Mouse (Mus musculus): ENCODE measurements around the gene Elmsan1. TPM values are rescaled to one million over a fixed set of nuclear protein-coding genes. Genes with fewer than 3 reads are reported as not detected.

The Elmsan1 gene
- 4.2 and 6.1 TPM in 2 replicates for polyA plus RNA-seq (2014; fragmentation: Nextera tagmentation; extraction: Ambion mirVana)

- DNase-seq (ENCODE audit: low spot score) (peak; percentile 84), ATAC-seq (ENCODE audit: low FRiP score) (peak; percentile 62)
- under 1% methylated on average over 80 of the region's 82 CpGs for WGBS
- H3K4me2 ChIP-seq (replicated peaks; ENCODE audit: low read depth, low read length): peak within 1 kb of the TSS; percentile 72
- peak within 1 kb of the TSS; percentile 65 for H3K9ac ChIP-seq (ENCODE audit: low read depth, low read length)
- peaks cover 8% of the 10 kb centered on the region for H3K4me1 ChIP-seq (replicated peaks; ENCODE audit: control insufficient read depth, insufficient read depth, low read length)
- H3K36me3 ChIP-seq (ENCODE audit: control insufficient read depth, insufficient read depth, low read length): no peaks in the 10 kb centered on the region
- H3K4me3 ChIP-seq (ENCODE audit: low read depth, low read length): peak within 1 kb of the TSS; percentile 55
- no peaks in the 10 kb centered on the region for H3K27me3 ChIP-seq (ENCODE audit: control insufficient read depth, insufficient read depth, low read length)
- peak within 1 kb of the TSS; percentile 61 for H3K27ac ChIP-seq (ENCODE audit: low read depth, low read length)
- no peaks in the 10 kb centered on the region for H3K9me3 ChIP-seq (ENCODE audit: control insufficient read depth, low read length)
Observed at GRCm38 (mm10) chr12:84218289-84219120, at the start of gene Elmsan1. TSS of gene Elmsan1 (minus strand) at chr12:84218881.

GRCm38 (mm10) chr12:84267264-84267663 lies 48.6 kb upstream of the Elmsan1 start:
- H3K4me1 ChIP-seq (replicated peaks; ENCODE audit: control insufficient read depth, insufficient read depth, low read length): no peaks in the 10 kb centered on the region
- H3K36me3 ChIP-seq (ENCODE audit: control insufficient read depth, insufficient read depth, low read length): no peaks in the 10 kb centered on the region
- no peaks in the 10 kb centered on the region for H3K9me3 ChIP-seq (ENCODE audit: control insufficient read depth, low read length)
- no peak overlapping the region for H3K9ac ChIP-seq (ENCODE audit: low read depth, low read length)
- H3K4me2 ChIP-seq (replicated peaks; ENCODE audit: low read depth, low read length): no peak overlapping the region
- no peak overlapping the region for H3K4me3 ChIP-seq (ENCODE audit: low read depth, low read length)
- H3K27me3 ChIP-seq (ENCODE audit: control insufficient read depth, insufficient read depth, low read length): no peaks in the 10 kb centered on the region
- no peak for ATAC-seq (ENCODE audit: low FRiP score)
- DNase-seq (ENCODE audit: low spot score): no peak
- no peak overlapping the region for H3K27ac ChIP-seq (ENCODE audit: low read depth, low read length)
- WGBS: 63% methylated on average over 2 of the region's 2 CpGs

- H3K9ac ChIP-seq (ENCODE audit: low read depth, low read length): no peak overlapping the region
- no peaks in the 10 kb centered on the region for H3K9me3 ChIP-seq (ENCODE audit: control insufficient read depth, low read length)
- no peaks in the 10 kb centered on the region for H3K36me3 ChIP-seq (ENCODE audit: control insufficient read depth, insufficient read depth, low read length)
- no peak overlapping the region for H3K4me3 ChIP-seq (ENCODE audit: low read depth, low read length)
- ATAC-seq (ENCODE audit: low FRiP score) (no peak), DNase-seq (ENCODE audit: low spot score) (no peak)
- 37% methylated on average over 7 of the region's 7 CpGs for WGBS
- no peaks in the 10 kb centered on the region for H3K4me1 ChIP-seq (replicated peaks; ENCODE audit: control insufficient read depth, insufficient read depth, low read length)
- no peaks in the 10 kb centered on the region for H3K27me3 ChIP-seq (ENCODE audit: control insufficient read depth, insufficient read depth, low read length)
- H3K27ac ChIP-seq (ENCODE audit: low read depth, low read length): no peak overlapping the region
- H3K4me2 ChIP-seq (replicated peaks; ENCODE audit: low read depth, low read length): no peak overlapping the region
Observed at GRCm38 (mm10) chr12:84260363-84260762, 41.7 kb upstream of the Elmsan1 start.

- WGBS: 81% methylated on average over 5 of the region's 5 CpGs
- no peak for ATAC-seq (ENCODE audit: low FRiP score)
- no peak overlapping the region for H3K27ac ChIP-seq (ENCODE audit: low read depth, low read length)
- H3K4me3 ChIP-seq (ENCODE audit: low read depth, low read length): no peak overlapping the region
- no peak overlapping the region for H3K4me2 ChIP-seq (replicated peaks; ENCODE audit: low read depth, low read length)
- no peaks in the 10 kb centered on the region for H3K9me3 ChIP-seq (ENCODE audit: control insufficient read depth, low read length)
- no peaks in the 10 kb centered on the region for H3K36me3 ChIP-seq (ENCODE audit: control insufficient read depth, insufficient read depth, low read length)
- DNase-seq (ENCODE audit: low spot score): no peak
- H3K27me3 ChIP-seq (ENCODE audit: control insufficient read depth, insufficient read depth, low read length): no peaks in the 10 kb centered on the region
- H3K4me1 ChIP-seq (replicated peaks; ENCODE audit: control insufficient read depth, insufficient read depth, low read length): no peaks in the 10 kb centered on the region
- no peak overlapping the region for H3K9ac ChIP-seq (ENCODE audit: low read depth, low read length)
Observed at GRCm38 (mm10) chr12:84254886-84255285, 36.2 kb upstream of the Elmsan1 start.

- no peak overlapping the region for H3K4me3 ChIP-seq (ENCODE audit: low read depth, low read length)
- no peaks in the 10 kb centered on the region for H3K27me3 ChIP-seq (ENCODE audit: control insufficient read depth, insufficient read depth, low read length)
- 90% methylated on average over 5 of the region's 5 CpGs for WGBS
- DNase-seq (ENCODE audit: low spot score) (no peak), ATAC-seq (ENCODE audit: low FRiP score) (no peak)
- H3K9ac ChIP-seq (ENCODE audit: low read depth, low read length): no peak overlapping the region
- no peaks in the 10 kb centered on the region for H3K9me3 ChIP-seq (ENCODE audit: control insufficient read depth, low read length)
- H3K4me1 ChIP-seq (replicated peaks; ENCODE audit: control insufficient read depth, insufficient read depth, low read length): no peaks in the 10 kb centered on the region
- no peak overlapping the region for H3K4me2 ChIP-seq (replicated peaks; ENCODE audit: low read depth, low read length)
- no peak overlapping the region for H3K27ac ChIP-seq (ENCODE audit: low read depth, low read length)
- no peaks in the 10 kb centered on the region for H3K36me3 ChIP-seq (ENCODE audit: control insufficient read depth, insufficient read depth, low read length)
Observed at GRCm38 (mm10) chr12:84252811-84253210, 34.1 kb upstream of the Elmsan1 start.

- H3K4me1 ChIP-seq (replicated peaks; ENCODE audit: control insufficient read depth, insufficient read depth, low read length): no peaks in the 10 kb centered on the region
- H3K36me3 ChIP-seq (ENCODE audit: control insufficient read depth, insufficient read depth, low read length): no peaks in the 10 kb centered on the region
- H3K4me2 ChIP-seq (replicated peaks; ENCODE audit: low read depth, low read length): no peak overlapping the region
- DNase-seq (ENCODE audit: low spot score) (peak; percentile 81), ATAC-seq (ENCODE audit: low FRiP score) (no peak)
- H3K27ac ChIP-seq (ENCODE audit: low read depth, low read length): no peak overlapping the region
- H3K9ac ChIP-seq (ENCODE audit: low read depth, low read length): no peak overlapping the region
- no peak overlapping the region for H3K4me3 ChIP-seq (ENCODE audit: low read depth, low read length)
- no peaks in the 10 kb centered on the region for H3K27me3 ChIP-seq (ENCODE audit: control insufficient read depth, insufficient read depth, low read length)
- WGBS: 6% methylated on average over 3 of the region's 3 CpGs
- H3K9me3 ChIP-seq (ENCODE audit: control insufficient read depth, low read length): no peaks in the 10 kb centered on the region
Observed at GRCm38 (mm10) chr12:84249217-84249616, 30.5 kb upstream of the Elmsan1 start.

- no peak for ATAC-seq (ENCODE audit: low FRiP score)
- Histone ChIP-seq H3K4me3 (ENCODE audit: low read depth, low read length) (no peak overlapping the region), H3K9ac (ENCODE audit: low read depth, low read length) (no peak overlapping the region), H3K4me1 (replicated peaks; ENCODE audit: control insufficient read depth, insufficient read depth, low read length) (no peaks in the 10 kb centered on the region), H3K9me3 (ENCODE audit: control insufficient read depth, low read length) (no peaks in the 10 kb centered on the region), H3K36me3 (ENCODE audit: control insufficient read depth, insufficient read depth, low read length) (no peaks in the 10 kb centered on the region), H3K27ac (ENCODE audit: low read depth, low read length) (no peak overlapping the region), H3K27me3 (ENCODE audit: control insufficient read depth, insufficient read depth, low read length) (no peaks in the 10 kb centered on the region), H3K4me2 (replicated peaks; ENCODE audit: low read depth, low read length) (no peak overlapping the region)
- no peak for DNase-seq (ENCODE audit: low spot score)
- 63% methylated on average over 5 of the region's 5 CpGs for WGBS
Observed at GRCm38 (mm10) chr12:84245683-84246082, 27.0 kb upstream of the Elmsan1 start.

- H3K27me3 ChIP-seq (ENCODE audit: control insufficient read depth, insufficient read depth, low read length): no peaks in the 10 kb centered on the region
- 83% methylated on average over 7 of the region's 7 CpGs for WGBS
- ATAC-seq (ENCODE audit: low FRiP score) (no peak), DNase-seq (ENCODE audit: low spot score) (no peak)
- no peaks in the 10 kb centered on the region for H3K4me1 ChIP-seq (replicated peaks; ENCODE audit: control insufficient read depth, insufficient read depth, low read length)
- H3K9me3 ChIP-seq (ENCODE audit: control insufficient read depth, low read length): no peaks in the 10 kb centered on the region
- no peak overlapping the region for H3K4me3 ChIP-seq (ENCODE audit: low read depth, low read length)
- no peak overlapping the region for H3K27ac ChIP-seq (ENCODE audit: low read depth, low read length)
- no peak overlapping the region for H3K9ac ChIP-seq (ENCODE audit: low read depth, low read length)
- no peaks in the 10 kb centered on the region for H3K36me3 ChIP-seq (ENCODE audit: control insufficient read depth, insufficient read depth, low read length)
- no peak overlapping the region for H3K4me2 ChIP-seq (replicated peaks; ENCODE audit: low read depth, low read length)
Observed at GRCm38 (mm10) chr12:84243076-84243770, 24.5 kb upstream of the Elmsan1 start.

All from hindbrain, embryonic 11.5 days (tissue).